Mouse (Mus musculus) liver, adult 2 months (tissue): ENCODE measurements around the gene Hoxc12. TPM values are rescaled to one million over a fixed set of nuclear protein-coding genes. Genes with fewer than 3 reads are reported as not detected.

Experiments
- DNase-seq: peaks from one replicate; pipeline ENCODE4 v3.0.0-alpha.2; 2011; ENCODE audit warnings: low read depth, low spot score; ENCODE audit errors: extremely low read depth
- H3K27ac ChIP-seq: fragments of 200-500 bp; replicated peaks from 2 replicates; pipeline ENCODE4 v1.5.1; 2012; ENCODE audit warnings: low read depth, mild to moderate bottlenecking, control low read depth, inconsistent platforms, low read length; ENCODE audit not compliant: insufficient read depth
- H3K27me3 ChIP-seq: fragments of 200-500 bp; 2 replicates; pipeline ENCODE4 v1.6.1; 2012; ENCODE audit warnings: mild to moderate bottlenecking, moderate library complexity, low read length, inconsistent platforms; ENCODE audit not compliant: control insufficient read depth, insufficient read depth
- H3K36me3 ChIP-seq: fragments of 200-500 bp; 2 replicates; pipeline ENCODE4 v1.6.1; 2012; ENCODE audit warnings: low read length, inconsistent platforms; ENCODE audit not compliant: control insufficient read depth, insufficient read depth
- H3K4me1 ChIP-seq: fragments of 200-500 bp; 2 replicates; pipeline ENCODE4 v1.6.1; 2011; ENCODE audit warnings: low read length; ENCODE audit not compliant: control insufficient read depth, insufficient read depth
- H3K4me3 ChIP-seq: fragments of 200-500 bp; 2 replicates; pipeline ENCODE4 v1.5.1; 2011; ENCODE audit warnings: low read depth, mild to moderate bottlenecking, control low read depth, low read length, moderate library complexity; ENCODE audit not compliant: insufficient read depth
- H3K79me2 ChIP-seq: fragments of 200-500 bp; 2 replicates; pipeline ENCODE4 v1.6.1; 2012; ENCODE audit warnings: inconsistent platforms, mild to moderate bottlenecking, low read length, moderate library complexity; ENCODE audit not compliant: control insufficient read depth, insufficient read depth
- H3K9ac ChIP-seq: fragments of 200-500 bp; 2 replicates; pipeline ENCODE4 v1.6.1; 2012; ENCODE audit warnings: low read depth, mild to moderate bottlenecking, control low read depth, inconsistent platforms, low read length
- CTCF ChIP-seq: fragments of 200-500 bp; IDR thresholded peaks from 2 replicates; pipeline ENCODE4 v1.5.1; 2011; ENCODE audit warnings: low read depth, low read length, control low read depth
- POLR2A ChIP-seq: fragments of 200-500 bp; IDR thresholded peaks from 2 replicates; pipeline ENCODE4 v1.6.1; 2011; ENCODE audit warnings: low read length, control low read depth; ENCODE audit not compliant: insufficient read depth; ENCODE audit errors: extremely low read depth
- WGBS: fragments of 180-500 bp; shearing (Covaris S2); methylation state at CpG from one replicate; pipeline ENCODE4 v1.1.7; 2018; 5-methylcytosine and 5-hydroxymethylcytosine counted together
- polyA plus RNA-seq: library from polyadenylated mRNA; depleted of rRNA; stranded (reverse); fragments of >200 nt; gene quantifications from 2 replicates; pipeline ENCODE4 v1.2.3, GENCODE M21; 2012
- total RNA-seq: library from RNA; depleted of rRNA; stranded (reverse); fragments of >200 nt; gene quantifications from 2 replicates; pipeline ENCODE4 v1.2.3, GENCODE M21; 2014

Gene Hoxc12
- total and polyA plus RNA-seq, 2 experiments, result not detected

GRCm38 (mm10) chr15:102953561-102953960 lies 17.0 kb downstream of the Hoxc12 start:
- Histone ChIP-seq H3K27ac (no peak overlapping the region), H3K9ac (no peak overlapping the region), H3K36me3 (no peaks in the 10 kb centered on the region), H3K4me3 (no peak overlapping the region), H3K27me3 (peaks cover 40% of the 10 kb centered on the region), H3K4me1 (no peaks in the 10 kb centered on the region), H3K79me2 (no peaks in the 10 kb centered on the region)
- TF ChIP-seq CTCF, result no peak
- no peak for TF ChIP-seq POLR2A
- WGBS, result 10% methylated on average over 6 of the region's 6 CpGs
- DNase-seq, result no peak

DNA sequence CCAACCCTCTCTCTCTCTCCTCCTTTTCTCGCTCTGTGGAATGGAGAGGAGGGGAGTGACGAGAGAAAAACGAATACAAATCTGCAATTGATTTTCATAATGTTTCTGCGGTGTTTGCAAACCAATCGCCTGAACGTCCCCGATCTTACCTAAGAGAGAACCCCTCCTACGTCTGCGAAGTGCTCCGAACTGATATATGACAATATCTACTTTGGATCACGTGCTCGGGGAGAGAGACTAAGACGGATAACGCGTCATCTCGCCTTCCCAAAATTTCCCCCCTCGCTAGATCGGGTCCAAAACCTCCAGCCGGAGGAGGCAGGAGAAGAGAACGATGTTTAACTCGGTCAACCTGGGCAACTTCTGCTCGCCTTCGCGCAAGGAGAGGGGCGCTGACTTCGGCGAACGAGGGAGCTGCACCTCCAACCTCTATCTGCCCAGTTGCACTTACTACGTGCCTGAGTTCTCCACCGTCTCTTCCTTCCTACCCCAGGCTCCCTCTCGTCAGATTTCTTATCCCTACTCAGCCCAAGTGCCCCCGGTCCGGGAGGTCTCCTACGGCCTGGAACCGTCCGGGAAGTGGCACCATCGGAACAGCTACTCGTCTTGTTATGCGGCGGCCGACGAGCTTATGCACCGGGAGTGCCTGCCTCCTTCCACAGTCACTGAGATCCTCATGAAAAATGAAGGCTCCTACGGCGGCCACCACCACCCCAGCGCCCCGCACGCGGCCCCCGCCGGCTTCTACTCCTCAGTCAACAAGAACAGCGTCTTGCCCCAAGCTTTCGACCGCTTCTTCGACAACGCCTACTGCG lies 17.8 kb downstream of the Hoxc12 start, which contains the start of gene Hoxc11:
TSS of gene Hoxc11 (plus strand) at position 236 of the 815 bp plus-strand sequence.
- Histone ChIP-seq H3K79me2 (no peaks in the 10 kb centered on the region), H3K27me3 (peaks cover 33% of the 10 kb centered on the region), H3K27ac (no peak within 1 kb of the TSS), H3K36me3 (no peaks in the 10 kb centered on the region), H3K9ac (no peak within 1 kb of the TSS), H3K4me1 (no peaks in the 10 kb centered on the region), H3K4me3 (no peak within 1 kb of the TSS)
- TF ChIP-seq CTCF (no peak), POLR2A (no peak)
- WGBS, result 3% methylated on average over 57 of the region's 57 CpGs
- no peak for DNase-seq

- no peak overlapping the region for H3K4me3 ChIP-seq
- TF ChIP-seq CTCF (no peak), POLR2A (no peak)
- no peak overlapping the region for H3K27ac ChIP-seq
- WGBS, result 2% methylated on average over 28 of the region's 28 CpGs
- DNase-seq, result no peak
- peaks cover 32% of the 10 kb centered on the region for H3K27me3 ChIP-seq
- no peaks in the 10 kb centered on the region for H3K36me3 ChIP-seq
- no peak overlapping the region for H3K9ac ChIP-seq
- no peaks in the 10 kb centered on the region for H3K79me2 ChIP-seq
- H3K4me1 ChIP-seq, result no peaks in the 10 kb centered on the region
Measured at GRCm38 (mm10) chr15:102955007-102955382, 18.4 kb downstream of the Hoxc12 start.

DNA sequence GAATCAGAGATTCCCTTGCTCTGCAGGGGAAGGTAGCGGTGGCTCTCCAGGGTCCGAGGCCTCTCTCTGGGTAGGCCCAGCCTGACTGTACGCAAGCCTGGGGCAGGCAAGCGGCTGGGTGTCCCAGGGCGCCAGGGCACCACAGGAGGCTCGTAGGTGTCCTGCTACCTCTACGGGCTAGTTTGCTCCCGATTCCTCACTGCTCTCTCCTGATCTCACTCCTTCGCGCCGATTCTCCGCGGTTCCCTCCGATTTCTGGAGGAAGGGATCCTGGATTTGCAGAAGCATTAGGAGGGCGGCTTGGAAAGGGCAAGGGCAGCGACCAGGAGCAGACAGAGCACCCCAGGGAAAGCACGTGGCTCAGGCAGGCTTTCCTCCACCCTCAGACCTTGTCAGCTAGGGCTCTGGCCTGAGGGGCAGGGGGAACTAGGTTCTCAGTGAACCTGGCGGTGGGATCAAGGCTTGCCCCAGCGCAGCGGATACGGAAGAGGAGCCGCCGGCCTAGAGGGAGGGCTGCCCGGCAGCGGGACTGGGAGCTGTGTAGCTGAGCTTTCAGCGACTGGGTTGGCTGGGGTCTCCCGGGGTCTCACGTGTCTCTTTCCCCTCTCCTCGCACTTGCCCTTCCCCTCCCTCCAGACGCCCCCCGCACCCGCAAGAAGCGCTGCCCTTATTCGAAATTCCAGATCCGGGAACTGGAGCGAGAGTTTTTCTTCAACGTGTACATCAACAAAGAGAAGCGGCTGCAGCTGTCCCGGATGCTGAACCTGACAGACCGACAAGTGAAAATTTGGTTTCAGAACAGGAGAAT lies 19.5 kb downstream of the Hoxc12 start:
- WGBS, result 4% methylated on average over 40 of the region's 40 CpGs
- Histone ChIP-seq H3K79me2 (no peaks in the 10 kb centered on the region), H3K27ac (no peak overlapping the region), H3K36me3 (no peaks in the 10 kb centered on the region), H3K4me3 (no peak overlapping the region), H3K27me3 (peaks cover 31% of the 10 kb centered on the region), H3K4me1 (no peaks in the 10 kb centered on the region), H3K9ac (no peak overlapping the region)
- TF ChIP-seq CTCF, result no peak
- no peak for TF ChIP-seq POLR2A
- no peak for DNase-seq

DNA sequence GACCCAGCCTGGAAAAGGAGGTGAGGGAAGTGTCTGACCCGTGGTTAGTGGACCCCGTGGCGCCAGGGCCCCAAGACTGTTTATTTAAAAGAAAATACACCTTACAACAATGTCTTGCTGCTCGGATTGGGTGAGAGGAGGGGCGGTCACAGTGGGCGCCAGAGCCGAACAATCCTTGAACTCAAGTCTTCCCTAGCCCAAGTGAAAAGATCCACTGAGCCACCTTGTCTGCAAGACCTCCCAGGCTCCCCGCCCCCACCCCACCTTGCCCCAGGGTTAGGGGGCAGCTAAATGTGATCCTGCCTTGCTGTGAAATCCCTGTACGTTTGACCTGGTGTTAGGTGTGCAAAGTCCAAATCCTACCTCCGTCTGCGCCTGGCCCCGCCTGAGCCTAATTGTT lies 20.3 kb downstream of the Hoxc12 start:
- Histone ChIP-seq H3K4me1 (no peaks in the 10 kb centered on the region), H3K79me2 (no peaks in the 10 kb centered on the region), H3K9ac (no peak overlapping the region), H3K27me3 (peaks cover 31% of the 10 kb centered on the region), H3K36me3 (no peaks in the 10 kb centered on the region), H3K27ac (no peak overlapping the region), H3K4me3 (no peak overlapping the region)
- WGBS, result 6% methylated on average over 12 of the region's 12 CpGs
- TF ChIP-seq POLR2A (no peak), CTCF (no peak)
- DNase-seq, result no peak

DNA sequence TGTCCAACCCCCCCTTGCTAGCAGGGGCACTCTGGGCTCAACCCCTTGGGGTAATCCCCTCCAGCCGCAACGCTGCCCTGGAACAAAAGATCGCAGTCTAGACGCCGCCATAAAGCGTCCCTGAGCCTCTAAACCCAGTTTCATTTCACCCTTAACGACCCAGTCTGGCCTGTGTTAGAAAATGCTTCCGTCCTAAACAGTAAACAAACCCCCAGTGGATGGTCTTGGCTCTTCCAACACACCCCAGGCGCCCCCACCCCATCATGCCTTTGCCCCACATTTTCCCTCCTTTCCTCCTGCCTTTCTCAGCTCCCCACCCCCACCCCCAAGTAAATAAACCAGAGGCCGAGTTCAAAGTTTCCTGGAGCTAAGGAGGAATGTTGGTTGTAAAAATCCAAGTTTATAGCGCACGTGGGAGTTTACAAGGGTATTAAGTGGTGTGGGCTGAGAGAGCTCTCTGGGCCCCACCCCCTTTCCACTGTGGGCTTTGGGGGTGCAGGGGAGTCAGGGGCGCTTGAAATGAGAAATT lies 23.2 kb downstream of the Hoxc12 start:
- H3K36me3 ChIP-seq, result no peaks in the 10 kb centered on the region
- H3K4me3 ChIP-seq, result no peak overlapping the region
- no peaks in the 10 kb centered on the region for H3K79me2 ChIP-seq
- H3K27ac ChIP-seq, result no peak overlapping the region
- H3K27me3 ChIP-seq, result peaks cover 30% of the 10 kb centered on the region
- 3% methylated on average over 13 of the region's 13 CpGs for whole genome bisulfite sequencing
- TF ChIP-seq POLR2A (no peak), CTCF (no peak)
- H3K4me1 ChIP-seq, result no peaks in the 10 kb centered on the region
- H3K9ac ChIP-seq, result no peak overlapping the region
- no peak for DNase-seq
